Mouse (Mus musculus): ENCODE data around the gene Sdf4.

- no peak for TF ChIP-seq CTCF (IDR thresholded peaks at IDR 0.05; ENCODE audit: control insufficient read depth, insufficient read depth, low read length)
- no peak for TF ChIP-seq POLR2A (IDR thresholded peaks at IDR 0.05; ENCODE audit: borderline replicate concordance, control insufficient read depth, low read depth, low read length)
Observed at GRCm38 (mm10) chr4:156050391-156050980, 57.8 kb downstream of the Sdf4 start.
